Mouse (Mus musculus): ENCODE measurements around the gene Nol10.

- TF ChIP-seq NELFE (IDR thresholded peaks at IDR 0.05; ENCODE audit: low read depth, low read length) (no peak), MYC (IDR thresholded peaks at IDR 0.05; ENCODE audit: low read depth, low read length) (no peak), CTCF (IDR thresholded peaks at IDR 0.05 in 2 of 3, conservative IDR thresholded peaks at IDR 0.05 in 1 of 3; ENCODE audit: control insufficient read depth in 1 of 3, insufficient read depth in 1 of 3, low read depth in 2 of 3, low read length in 3 of 3, poor library complexity in 1 of 3, severe bottlenecking in 1 of 3) (no peak), GATA1 (IDR thresholded peaks at IDR 0.05; ENCODE audit: low read depth, low read length) (no peak)
Measured at GRCm38 (mm10) chr12:17420168-17420810, 72.0 kb downstream of the Nol10 start.

All from MEL (cell line).